Mouse (Mus musculus) kidney, postnatal 0 days (tissue): ENCODE results near the gene Plbd2. TPM values are rescaled to one million over a fixed set of nuclear protein-coding genes. Genes with fewer than 3 reads are reported as not detected.
A peak's percentile ranks its signal among the peaks of the same experiment; 100 is the strongest.

ENCODE experiments used
- ATAC-seq: fragments of 200-750 bp; cut with Nextera tagmentation; replicated peaks from 2 replicates; pipeline ENCODE4 v1.8.0; 2017; ENCODE audit warnings: low read depth, moderate number of reproducible peaks, moderate TSS enrichment, moderate library complexity; ENCODE audit not compliant: low FRiP score
- DNase-seq: peaks from one replicate; pipeline ENCODE4 v3.0.0-alpha.2; 2016; ENCODE audit warnings: low spot score
- H3K27ac ChIP-seq: fragments of 300-500 bp; sonication (generic); 2 replicates; pipeline ENCODE4 v1.5.1; 2014; ENCODE audit warnings: mild to moderate bottlenecking
- H3K27me3 ChIP-seq: fragments of 300-500 bp; sonication (generic); 2 replicates; pipeline ENCODE4 v1.6.1; 2014; ENCODE audit warnings: low read length, mixed read lengths; ENCODE audit not compliant: insufficient read depth
- H3K36me3 ChIP-seq: fragments of 300-500 bp; sonication (generic); 2 replicates; pipeline ENCODE4 v1.6.1; 2014; ENCODE audit warnings: low read length, mixed read lengths; ENCODE audit not compliant: insufficient read depth
- H3K4me1 ChIP-seq: fragments of 300-500 bp; sonication (generic); replicated peaks from 2 replicates; pipeline ENCODE4 v1.6.1; 2014; ENCODE audit warnings: antibody characterized with exemption, low read length, mixed read lengths; ENCODE audit not compliant: insufficient read depth
- H3K4me2 ChIP-seq: fragments of 300-500 bp; sonication (generic); 2 replicates; pipeline ENCODE4 v1.6.1; 2014; ENCODE audit warnings: mild to moderate bottlenecking, low read length, moderate library complexity, mixed read lengths
- H3K4me3 ChIP-seq: fragments of 300-500 bp; sonication (generic); replicated peaks from 2 replicates; pipeline ENCODE4 v1.5.1; 2014; ENCODE audit warnings: low read depth, low read length
- H3K9ac ChIP-seq: fragments of 300-500 bp; sonication (generic); 2 replicates; pipeline ENCODE4 v1.6.1; 2014; ENCODE audit warnings: low read depth, low read length
- H3K9me3 ChIP-seq: fragments of 300-500 bp; sonication (generic); replicated peaks from 2 replicates; pipeline ENCODE4 v1.6.1; 2016; ENCODE audit warnings: low read length, inconsistent platforms, mixed read lengths
- CTCF ChIP-seq: IDR thresholded peaks from 2 replicates; pipeline ENCODE4 v1.5.1; 2016; ENCODE audit warnings: antibody characterized with exemption, low read depth, mild to moderate bottlenecking, moderate library complexity
- WGBS: fragments of 180-500 bp; shearing (Covaris S2); extraction: QIAGEN DNeasy Blood & Tissue Kit; methylation state at CpG from one replicate; pipeline ENCODE4 v1.1.7; 2014; 5-methylcytosine and 5-hydroxymethylcytosine counted together
- polyA plus RNA-seq: library from polyadenylated mRNA; unstranded; fragments of >200 nt; fragmentation: Nextera tagmentation; extraction: Ambion mirVana; gene quantifications from 2 replicates; pipeline ENCODE4 v1.2.1, GENCODE M21; 2015

Plbd2 gene
- polyA plus RNA-seq, 1 experiment from 2014 or later, result 78.2 TPM

GRCm38 (mm10) chr5:120514031-120514677, 10.7 kb upstream of the Plbd2 start:
- no peak overlapping the region for H3K4me3 ChIP-seq
- DNase-seq, result no peak
- H3K9ac ChIP-seq, result no peak overlapping the region
- peaks cover 28% of the 10 kb centered on the region for H3K4me1 ChIP-seq
- peak overlapping the region; percentile 55 for H3K27ac ChIP-seq
- H3K4me2 ChIP-seq, result 0 out of 2 replicates have a peak overlapping the region, but pooled peaks have one; percentile 0
- no peaks in the 10 kb centered on the region for H3K36me3 ChIP-seq
- no peaks in the 10 kb centered on the region for H3K9me3 ChIP-seq
- TF ChIP-seq CTCF, result no peak
- WGBS, result 50% methylated on average over 9 of the region's 9 CpGs
- H3K27me3 ChIP-seq, result no peaks in the 10 kb centered on the region
- ATAC-seq, result no peak

- Histone ChIP-seq H3K4me3 (no peak overlapping the region), H3K27ac (peak overlapping the region; percentile 71), H3K4me1 (peaks cover 28% of the 10 kb centered on the region), H3K27me3 (no peaks in the 10 kb centered on the region), H3K36me3 (no peaks in the 10 kb centered on the region), H3K9me3 (no peaks in the 10 kb centered on the region), H3K9ac (0 out of 2 replicates have a peak overlapping the region, but pooled peaks have one; percentile 18), H3K4me2 (peak overlapping the region; percentile 39)
- DNase-seq (peak; percentile 27), ATAC-seq (no peak)
- TF ChIP-seq CTCF, result no peak
- WGBS, result 43% methylated on average over 15 of the region's 15 CpGs
These were observed 9.6 kb upstream of the Plbd2 start for GRCm38 (mm10) chr5:120512911-120513555.

- TF ChIP-seq CTCF, result no peak
These were observed 8.3 kb upstream of the Plbd2 start for GRCm38 (mm10) chr5:120511643-120512220.

GRCm38 (mm10) chr5:120510982-120511642, 7.7 kb upstream of the Plbd2 start, which contains the start of gene Slc8b1:
Gene Slc8b1, plus strand, starts transcription at chr5:120511168.
- TF ChIP-seq CTCF, result peak; percentile 10; the same call in 1 of the 2 replicates
- Histone ChIP-seq H3K9ac (peak within 1 kb of the TSS; percentile 41), H3K4me3 (peak within 1 kb of the TSS; percentile 49), H3K4me2 (peak within 1 kb of the TSS; percentile 61), H3K36me3 (no peaks in the 10 kb centered on the region), H3K27ac (peak within 1 kb of the TSS; percentile 27; the same call in 1 of the 2 replicates), H3K9me3 (no peaks in the 10 kb centered on the region), H3K27me3 (no peaks in the 10 kb centered on the region), H3K4me1 (peaks cover 26% of the 10 kb centered on the region)
- ATAC-seq, result peak; percentile 90
- DNase-seq, result peak; percentile 97
- under 1% methylated on average over 33 of the region's 36 CpGs for WGBS

More at GRCm38 (mm10) chr5:120511643-120512220, 8.3 kb upstream of the Plbd2 start:
- Histone ChIP-seq H3K36me3 (no peaks in the 10 kb centered on the region), H3K27me3 (no peaks in the 10 kb centered on the region), H3K27ac (peak overlapping the region; percentile 27; the same call in 1 of the 2 replicates), H3K4me3 (peak overlapping the region; percentile 49), H3K4me2 (peak overlapping the region; percentile 61), H3K4me1 (peaks cover 28% of the 10 kb centered on the region), H3K9me3 (no peaks in the 10 kb centered on the region), H3K9ac (peak overlapping the region; percentile 41)
- ATAC-seq, result no peak
- 21% methylated on average over 14 of the region's 14 CpGs for WGBS
- peak; percentile 34 for DNase-seq

- ATAC-seq (no peak), DNase-seq (no peak)
- no peak for TF ChIP-seq CTCF
- H3K4me3 ChIP-seq, result no peak overlapping the region
- H3K36me3 ChIP-seq, result no peaks in the 10 kb centered on the region
- H3K27ac ChIP-seq, result no peak overlapping the region
- WGBS, result 57% methylated on average over 4 of the region's 4 CpGs
- H3K9ac ChIP-seq, result no peak overlapping the region
- H3K4me1 ChIP-seq, result peaks cover 11% of the 10 kb centered on the region
- H3K27me3 ChIP-seq, result no peaks in the 10 kb centered on the region
- no peak overlapping the region for H3K4me2 ChIP-seq
- H3K9me3 ChIP-seq, result no peaks in the 10 kb centered on the region
These were observed 3.9 kb upstream of the Plbd2 start for GRCm38 (mm10) chr5:120507311-120507710.

GRCm38 (mm10) chr5:120506490-120506889, 3.1 kb upstream of the Plbd2 start:
- Histone ChIP-seq H3K27ac (no peak overlapping the region), H3K4me3 (no peak overlapping the region), H3K4me1 (peaks cover 16% of the 10 kb centered on the region; the same call in 1 of the 2 replicates), H3K27me3 (no peaks in the 10 kb centered on the region), H3K36me3 (no peaks in the 10 kb centered on the region), H3K9me3 (no peaks in the 10 kb centered on the region), H3K9ac (no peak overlapping the region), H3K4me2 (no peak overlapping the region)
- DNase-seq (peak; percentile 32), ATAC-seq (no peak)
- WGBS, result 51% methylated on average over 9 of the region's 9 CpGs
- no peak for TF ChIP-seq CTCF
